Mouse (Mus musculus): ENCODE data around the gene Gimap1.

DNA sequence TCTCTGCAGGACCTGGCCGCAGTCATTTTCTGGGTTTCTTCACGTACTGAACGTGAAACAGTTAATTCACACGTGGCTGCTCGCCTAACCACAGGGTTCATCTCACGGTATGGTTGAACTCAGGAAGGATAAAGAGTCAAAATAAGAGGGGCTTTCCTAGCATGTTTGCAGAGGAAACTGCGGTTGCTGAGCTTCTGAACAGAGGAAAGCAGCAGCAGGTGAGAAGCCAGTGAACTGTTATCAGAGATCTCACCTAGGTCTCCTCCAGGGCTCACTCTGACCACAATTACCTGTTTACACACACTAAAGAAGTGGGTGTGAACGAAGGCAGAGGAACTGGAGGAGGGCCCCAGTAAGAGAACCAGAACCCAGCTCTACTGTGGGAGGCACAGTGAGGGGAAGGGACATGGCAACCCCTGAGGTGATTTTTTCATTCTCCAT, 6.0 kb upstream of the Gimap1 start:
- TF ChIP-seq GATA1 (IDR thresholded peaks at IDR 0.05; ENCODE audit: low read length) (no peak), TAL1 (IDR thresholded peaks at IDR 0.05; ENCODE audit: low read length) (no peak)

Measured in erythroblast, embryonic 14.5 days (primary cell).